ENCODE assay signal across 8 mouse cellular contexts in the genomic region with DNA sequence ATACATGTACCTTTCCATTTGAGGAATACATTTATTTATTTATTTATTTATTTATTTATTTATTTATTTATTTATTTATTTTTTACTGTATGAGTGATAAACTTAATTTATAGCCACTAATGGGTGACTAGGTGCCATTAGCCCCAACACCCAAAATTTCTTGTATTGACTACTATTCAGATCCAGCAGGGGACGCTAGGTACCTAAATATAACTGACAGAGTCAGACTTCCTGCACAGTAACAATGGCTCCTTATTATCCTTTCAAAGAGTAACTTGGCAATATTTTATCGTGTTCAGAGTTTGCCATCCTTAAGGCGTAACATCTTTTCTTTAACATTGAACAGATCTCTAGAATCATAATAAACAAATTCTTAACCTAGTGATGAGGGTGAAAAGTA.
DNase-seq lines count a peak whose midpoint lies in the region; ATAC-seq and TF ChIP-seq lines count a peak whose summit lies in the region.

No protein-coding gene starts in this region.

- H3K4me3 ChIP-seq in embryonic facial prominence, embryonic 11.5 days (ENCODE audit: low read depth, low read length), result no peak overlapping the region
- H3K4me3 ChIP-seq in embryonic facial prominence, embryonic 10.5 days, result no peak overlapping the region
- H3K4me3 ChIP-seq in lung, embryonic 14.5 days (ENCODE audit: low read depth, low read length), result no peak overlapping the region

- TF ChIP-seq CTCF in lung, embryonic 14.5 days (IDR thresholded peaks at IDR 0.05; ENCODE audit: low read depth), result peak; percentile 46
- TF ChIP-seq CTCF in Patski (IDR thresholded peaks at IDR 0.05), result peak; percentile 45

- no peaks in the 10 kb centered on the region for H3K27me3 ChIP-seq in embryonic facial prominence, embryonic 11.5 days (ENCODE audit: control insufficient read depth, insufficient read depth, low read length)
- H3K27me3 ChIP-seq in embryonic facial prominence, embryonic 10.5 days (replicated peaks; ENCODE audit: low read depth, poor library complexity, severe bottlenecking), result no peaks in the 10 kb centered on the region
- no peaks in the 10 kb centered on the region for H3K27me3 ChIP-seq in lung, embryonic 14.5 days (ENCODE audit: insufficient read depth, low read length)
- H3K27me3 ChIP-seq in Patski, result peaks cover 35% of the 10 kb centered on the region

- H3K9ac ChIP-seq in embryonic facial prominence, embryonic 11.5 days (replicated peaks; ENCODE audit: low read length), result no peak overlapping the region
- H3K9ac ChIP-seq in lung, embryonic 14.5 days, result no peak overlapping the region

- peak; percentile 35 for DNase-seq in embryonic facial prominence, embryonic 11.5 days (ENCODE audit: low spot score)
- DNase-seq in embryonic facial prominence, embryonic 10.5 days (ENCODE audit: low spot score), result no peak
- DNase-seq in lung, embryonic 14.5 days, result peak; percentile 56
- no peak for DNase-seq in lung, adult 18-20 months
- no peak for DNase-seq in Patski (ENCODE audit: low read depth, low spot score)
- DNase-seq in lung, postnatal 36 days, result peak; percentile 26
- DNase-seq in gastrocnemius, adult 18-20 months (ENCODE audit: low spot score), result no peak
- DNase-seq in right cerebral cortex, postnatal 25 days, result no peak

- no peaks in the 10 kb centered on the region for H3K36me3 ChIP-seq in embryonic facial prominence, embryonic 11.5 days (replicated peaks; ENCODE audit: control insufficient read depth, insufficient read depth, low read depth, low read length)
- no peaks in the 10 kb centered on the region for H3K36me3 ChIP-seq in embryonic facial prominence, embryonic 10.5 days (replicated peaks)
- no peaks in the 10 kb centered on the region for H3K36me3 ChIP-seq in lung, embryonic 14.5 days (ENCODE audit: insufficient read depth)

- WGBS in embryonic facial prominence, embryonic 11.5 days, result 48% methylated on average over 3 of the region's 3 CpGs
- WGBS in embryonic facial prominence, embryonic 10.5 days, result 54% methylated on average over 3 of the region's 3 CpGs
- WGBS in lung, embryonic 14.5 days, result 54% methylated on average over 3 of the region's 3 CpGs

- no peak for ATAC-seq in embryonic facial prominence, embryonic 11.5 days (replicated peaks; ENCODE audit: insufficient number of reproducible peaks, low FRiP score, low TSS enrichment, low read depth)
- no peak for ATAC-seq in lung, embryonic 14.5 days (ENCODE audit: insufficient read depth)
- ATAC-seq in Patski, result no peak

- no peak overlapping the region for H3K27ac ChIP-seq in embryonic facial prominence, embryonic 11.5 days (replicated peaks; ENCODE audit: low read depth, low read length)
- no peak overlapping the region for H3K27ac ChIP-seq in embryonic facial prominence, embryonic 10.5 days (replicated peaks)
- no peak overlapping the region for H3K27ac ChIP-seq in lung, embryonic 14.5 days (ENCODE audit: low read depth)

- in situ Hi-C loops in Patski (cut with MboI; ENCODE audit: low pct_unique_long_range_greater_than_20kb), result loop anchor here (25.0 kb wide), 1 partner anchor 1584 kb away; no protein-coding TSS in a partner anchor

- H3K4me1 ChIP-seq in embryonic facial prominence, embryonic 11.5 days (ENCODE audit: control insufficient read depth, insufficient read depth, low read length), result no peaks in the 10 kb centered on the region
- H3K4me1 ChIP-seq in embryonic facial prominence, embryonic 10.5 days, result no peaks in the 10 kb centered on the region
- no peaks in the 10 kb centered on the region for H3K4me1 ChIP-seq in lung, embryonic 14.5 days (ENCODE audit: insufficient read depth)

- no peak overlapping the region for H3K4me2 ChIP-seq in embryonic facial prominence, embryonic 11.5 days (ENCODE audit: low read depth, low read length)
- no peak overlapping the region for H3K4me2 ChIP-seq in lung, embryonic 14.5 days

- CTCF ChIA-PET in Patski (lab: Charles Lee), result no interaction called here

- H3K9me3 ChIP-seq in embryonic facial prominence, embryonic 11.5 days (replicated peaks; ENCODE audit: control insufficient read depth, low read length), result no peaks in the 10 kb centered on the region
- no peaks in the 10 kb centered on the region for H3K9me3 ChIP-seq in embryonic facial prominence, embryonic 10.5 days
- no peaks in the 10 kb centered on the region for H3K9me3 ChIP-seq in lung, embryonic 14.5 days (ENCODE audit: low read depth, low read length)

- POLR2A ChIA-PET in Patski (lab: Charles Lee), result no interaction called here

Comparison
In these comparisons a context has a peak if more than half of its experiments do, and no peak if none do; other contexts are left out.
1. DNase-seq: peak in embryonic facial prominence, embryonic 11.5 days (single experiment), lung, embryonic 14.5 days (single experiment) and lung, postnatal 36 days (single experiment); none in embryonic facial prominence, embryonic 10.5 days (single experiment), lung, adult 18-20 months (0 of 2), Patski (single experiment), gastrocnemius, adult 18-20 months (single experiment) and right cerebral cortex, postnatal 25 days (single experiment).